Mouse (Mus musculus): ENCODE data around the gene Napepld. TPM values are rescaled to one million over a fixed set of nuclear protein-coding genes. Genes with fewer than 3 reads are reported as not detected.
"Not testable (repeated sequence)": the region's sequence is repeated elsewhere in the genome, so short reads cannot be mapped to it uniquely, and the experiment has no call there.

Gene Napepld
- polyA plus RNA-seq, 1 experiment = 0.50 TPM

DNA sequence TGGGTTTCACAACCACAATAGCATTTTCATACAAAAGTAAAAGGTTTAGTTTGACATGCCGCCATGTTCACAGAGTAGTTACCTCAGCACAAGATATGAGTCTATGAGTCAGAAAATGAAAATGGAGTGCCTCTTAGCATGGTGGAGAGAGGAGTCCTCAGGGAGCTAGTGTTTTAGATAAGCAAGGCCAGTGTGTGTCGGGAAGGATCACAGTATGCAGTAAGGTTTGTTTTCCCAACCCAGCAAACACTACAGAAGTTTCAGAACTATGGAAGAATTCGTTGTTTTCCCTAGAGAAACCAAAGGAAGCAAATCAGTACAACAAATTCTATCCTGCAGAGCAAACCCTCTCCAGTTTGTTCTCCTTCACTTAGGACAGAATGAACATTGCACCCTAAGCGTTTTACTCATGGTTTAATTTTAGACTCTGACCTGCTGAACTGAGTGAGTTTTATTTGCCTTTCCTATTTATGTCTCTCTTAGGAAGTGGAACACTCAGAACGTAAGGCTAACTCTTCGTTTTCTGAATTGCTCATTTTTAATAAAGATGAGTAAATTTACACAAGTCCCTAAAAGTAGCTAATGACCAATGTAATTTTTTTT lies 1.8 kb upstream of the Napepld start:
- no peak for TF ChIP-seq CTCF (IDR thresholded peaks at IDR 0.05; ENCODE audit: control insufficient read depth, insufficient read depth, insufficient read length)
- no peak for TF ChIP-seq FOSL1 (IDR thresholded peaks at IDR 0.05; ENCODE audit: insufficient read depth, low read length, poor library complexity, severe bottlenecking)
- no peak for TF ChIP-seq USF1 (IDR thresholded peaks at IDR 0.05; ENCODE audit: low read depth)
- TF ChIP-seq MAX (IDR thresholded peaks at IDR 0.05) = no peak
- Histone ChIP-seq H3K79me3 (ENCODE audit: low read depth) (no peaks in the 10 kb centered on the region), H3K79me2 (ENCODE audit: control insufficient read depth, insufficient read depth) (no peaks in the 10 kb centered on the region), H3K4me3 (ENCODE audit: insufficient read depth, poor library complexity, severe bottlenecking) (no peak overlapping the region), H3K36me3 (ENCODE audit: control insufficient read depth, insufficient read depth) (no peaks in the 10 kb centered on the region), H3K27me3 (ENCODE audit: control insufficient read depth, insufficient read depth, insufficient read length) (no peaks in the 10 kb centered on the region), H3ac (ENCODE audit: control insufficient read depth, insufficient read length, low read depth) (no peak overlapping the region)

DNA sequence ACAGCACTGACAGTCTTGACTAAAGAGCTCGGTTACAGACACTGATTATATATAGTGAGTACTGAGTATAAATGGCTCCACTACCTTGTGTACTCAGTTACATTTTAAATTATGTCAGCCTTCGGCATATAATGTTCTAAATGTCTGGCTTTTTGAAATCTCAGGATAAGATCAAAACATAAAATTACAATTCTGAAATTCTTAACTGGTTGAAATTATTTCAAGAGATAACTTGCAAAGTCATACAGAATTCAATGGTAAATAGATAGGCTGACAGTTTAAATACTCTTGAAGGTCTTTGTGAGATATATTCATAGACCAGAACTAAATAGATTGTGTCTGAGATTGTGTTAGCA lies 791 bp upstream of the Napepld start:
- Histone ChIP-seq H3K4me3 (ENCODE audit: insufficient read depth, poor library complexity, severe bottlenecking) (no peak overlapping the region), H3K27me3 (ENCODE audit: control insufficient read depth, insufficient read depth, insufficient read length) (no peaks in the 10 kb centered on the region), H3K36me3 (ENCODE audit: control insufficient read depth, insufficient read depth) (no peaks in the 10 kb centered on the region), H3K79me3 (ENCODE audit: low read depth) (no peaks in the 10 kb centered on the region), H3ac (ENCODE audit: control insufficient read depth, insufficient read length, low read depth) (no peak overlapping the region), H3K79me2 (ENCODE audit: control insufficient read depth, insufficient read depth) (no peaks in the 10 kb centered on the region)
- TF ChIP-seq CEBPB (IDR thresholded peaks at IDR 0.05; ENCODE audit: low read depth) (no peak), FOSL1 (IDR thresholded peaks at IDR 0.05; ENCODE audit: insufficient read depth, low read length, poor library complexity, severe bottlenecking) (no peak), MYOG (IDR thresholded peaks at IDR 0.05; ENCODE audit: control insufficient read depth, extremely low read depth, insufficient read length) (no peak), MYOD1 (IDR thresholded peaks at IDR 0.05; ENCODE audit: control insufficient read depth, insufficient read length, low read depth) (no peak), MAX (IDR thresholded peaks at IDR 0.05) (no peak), USF1 (IDR thresholded peaks at IDR 0.05; ENCODE audit: low read depth) (no peak), CTCF (IDR thresholded peaks at IDR 0.05; ENCODE audit: control insufficient read depth, insufficient read depth, insufficient read length) (no peak)

- no peaks in the 10 kb centered on the region for H3K79me2 ChIP-seq (ENCODE audit: control insufficient read depth, insufficient read depth)
- no peaks in the 10 kb centered on the region for H3K79me3 ChIP-seq (ENCODE audit: low read depth)
- H3K27me3 ChIP-seq (ENCODE audit: control insufficient read depth, insufficient read depth, insufficient read length) = no peaks in the 10 kb centered on the region
- H3K4me3 ChIP-seq (ENCODE audit: insufficient read depth, poor library complexity, severe bottlenecking) = peak overlapping the region; percentile 48
- peak overlapping the region; percentile 55 for H3ac ChIP-seq (ENCODE audit: control insufficient read depth, insufficient read length, low read depth)
- H3K36me3 ChIP-seq (ENCODE audit: control insufficient read depth, insufficient read depth) = no peaks in the 10 kb centered on the region
- TF ChIP-seq MYOD1 (IDR thresholded peaks at IDR 0.05; ENCODE audit: control insufficient read depth, insufficient read length, low read depth) = no peak
Measured at GRCm38 (mm10) chr5:21700934-21701333, 262 bp downstream of the Napepld start.

DNA sequence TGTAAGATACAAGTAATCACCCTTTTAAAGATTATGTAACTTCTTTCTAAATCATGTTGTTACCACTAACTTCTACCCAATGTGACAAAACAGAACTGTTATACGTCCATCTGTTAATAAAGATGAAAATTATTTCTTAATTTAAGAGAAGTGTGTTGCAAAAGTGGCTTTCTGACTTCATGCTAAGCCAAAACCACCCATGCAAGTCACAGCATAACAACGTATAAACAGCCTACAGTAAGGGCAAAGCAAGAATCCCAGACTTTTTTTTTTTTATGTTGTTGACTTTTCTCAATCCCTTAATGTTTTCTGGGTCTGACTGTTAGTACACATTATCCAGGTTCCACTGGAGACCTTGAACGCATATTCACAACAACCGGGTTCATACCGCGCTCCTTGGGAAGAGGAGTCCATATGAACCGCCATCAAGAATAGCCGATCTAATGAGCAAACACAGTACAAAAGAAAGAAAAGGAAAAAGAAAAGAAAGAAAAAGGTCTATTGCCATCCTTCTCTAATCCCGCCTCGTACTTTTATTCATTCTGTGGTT lies 849 bp downstream of the Napepld start:
- no peaks in the 10 kb centered on the region for H3K79me3 ChIP-seq (ENCODE audit: low read depth)
- H3K79me2 ChIP-seq (ENCODE audit: control insufficient read depth, insufficient read depth) = no peaks in the 10 kb centered on the region
- TF ChIP-seq MAX (IDR thresholded peaks at IDR 0.05) (no peak), CTCF (IDR thresholded peaks at IDR 0.05; ENCODE audit: control insufficient read depth, insufficient read depth, insufficient read length) (no peak), MYOD1 (IDR thresholded peaks at IDR 0.05; ENCODE audit: control insufficient read depth, insufficient read length, low read depth) (no peak), CEBPB (IDR thresholded peaks at IDR 0.05; ENCODE audit: low read depth) (no peak), MYOG (IDR thresholded peaks at IDR 0.05; ENCODE audit: control insufficient read depth, extremely low read depth, insufficient read length) (no peak), FOSL1 (IDR thresholded peaks at IDR 0.05; ENCODE audit: insufficient read depth, low read length, poor library complexity, severe bottlenecking) (no peak), USF1 (IDR thresholded peaks at IDR 0.05; ENCODE audit: low read depth) (no peak)
- peak overlapping the region; percentile 48 for H3K4me3 ChIP-seq (ENCODE audit: insufficient read depth, poor library complexity, severe bottlenecking)
- no peaks in the 10 kb centered on the region for H3K27me3 ChIP-seq (ENCODE audit: control insufficient read depth, insufficient read depth, insufficient read length)
- H3K36me3 ChIP-seq (ENCODE audit: control insufficient read depth, insufficient read depth) = no peaks in the 10 kb centered on the region
- no peak overlapping the region for H3ac ChIP-seq (ENCODE audit: control insufficient read depth, insufficient read length, low read depth)

DNA sequence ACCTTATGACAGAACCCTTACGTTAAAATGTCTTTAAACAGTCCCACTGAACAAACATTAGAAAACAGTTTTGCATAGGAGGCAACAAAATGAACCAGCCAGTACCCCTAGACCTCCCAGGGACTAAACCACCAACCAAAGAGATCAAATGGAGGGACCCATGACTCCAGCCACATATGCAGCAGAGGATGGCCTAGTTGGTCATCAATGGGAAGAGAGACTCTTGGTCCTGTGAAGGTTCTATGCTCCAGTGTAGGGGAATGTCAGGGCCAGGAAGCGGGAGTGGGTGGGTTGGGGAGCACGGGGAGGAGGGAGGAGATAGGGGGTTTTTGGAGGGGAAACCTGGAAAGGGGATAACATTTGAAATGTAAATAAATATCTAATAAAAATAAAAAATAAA lies 1.6 kb downstream of the Napepld start:
- H3K79me3 ChIP-seq (ENCODE audit: low read depth); H3K36me3 ChIP-seq (ENCODE audit: control insufficient read depth, insufficient read depth); H3K27me3 ChIP-seq (ENCODE audit: control insufficient read depth, insufficient read depth, insufficient read length); H3ac ChIP-seq (ENCODE audit: control insufficient read depth, insufficient read length, low read depth); H3K4me3 ChIP-seq (ENCODE audit: insufficient read depth, poor library complexity, severe bottlenecking); H3K79me2 ChIP-seq (ENCODE audit: control insufficient read depth, insufficient read depth): not testable (repeated sequence)

DNA sequence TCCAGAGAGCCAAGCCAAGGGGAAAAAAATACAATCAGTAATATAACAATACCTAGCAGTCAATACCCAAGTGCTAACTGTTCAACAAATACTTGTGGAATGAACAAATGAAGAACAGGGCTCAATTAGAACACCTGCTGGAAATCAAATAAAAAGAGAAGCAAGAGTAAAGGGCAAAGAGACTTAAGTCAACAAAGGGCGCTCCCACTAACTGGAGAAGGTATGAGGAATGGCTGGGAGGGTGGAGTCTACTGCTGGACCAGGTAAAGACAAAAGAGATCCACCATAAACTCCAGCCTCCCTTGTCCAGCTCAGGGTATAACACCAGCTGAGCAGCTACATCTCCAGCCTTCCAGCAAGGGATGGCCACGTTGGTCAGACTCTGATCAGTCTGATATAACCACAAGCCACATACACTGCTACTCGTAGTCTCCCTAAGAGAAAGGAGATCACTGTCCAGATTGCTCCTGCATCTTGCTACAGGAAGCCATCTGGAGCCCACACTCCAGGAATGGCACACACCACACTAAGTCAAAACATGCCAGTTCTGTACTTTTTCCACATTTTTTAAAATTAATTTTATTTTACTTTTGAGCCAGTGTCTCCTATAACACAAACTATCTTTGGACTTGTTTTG lies 6.2 kb downstream of the Napepld start:
- H3K4me3 ChIP-seq (ENCODE audit: insufficient read depth, poor library complexity, severe bottlenecking) = no peak overlapping the region
- no peaks in the 10 kb centered on the region for H3K27me3 ChIP-seq (ENCODE audit: control insufficient read depth, insufficient read depth, insufficient read length)
- TF ChIP-seq CEBPB (IDR thresholded peaks at IDR 0.05; ENCODE audit: low read depth) (no peak), MAX (IDR thresholded peaks at IDR 0.05) (no peak), MYOD1 (IDR thresholded peaks at IDR 0.05; ENCODE audit: control insufficient read depth, insufficient read length, low read depth) (no peak), MYOG (IDR thresholded peaks at IDR 0.05; ENCODE audit: control insufficient read depth, extremely low read depth, insufficient read length) (no peak)
- H3ac ChIP-seq (ENCODE audit: control insufficient read depth, insufficient read length, low read depth) = no peak overlapping the region
- H3K36me3 ChIP-seq (ENCODE audit: control insufficient read depth, insufficient read depth) = no peaks in the 10 kb centered on the region
- H3K79me3 ChIP-seq (ENCODE audit: low read depth) = no peaks in the 10 kb centered on the region
- H3K79me2 ChIP-seq (ENCODE audit: control insufficient read depth, insufficient read depth) = no peaks in the 10 kb centered on the region

Data from C2C12 (cell line).